Mouse (Mus musculus) frontal cortex, postnatal 25 days (tissue): ENCODE measurements at regions not wholly inside any gene's neighbourhood (a gene's known extent, or its start where the extent isn't known, plus 50 kb on each side); places are given as distances from the start of the nearest gene placed in this dataset.

Experiments
- DNase-seq, 2 experiments: peaks; one replicate each; pipeline ENCODE4 v3.0.0; 2022; ENCODE audit warnings: low spot score in 2 of 2

GRCm38 (mm10) chr17:63575316-63576007 lies 75.6 kb upstream of the Fbxl17 start:
- peak in 1 of 2 experiments; percentile 20 for DNase-seq

DNA sequence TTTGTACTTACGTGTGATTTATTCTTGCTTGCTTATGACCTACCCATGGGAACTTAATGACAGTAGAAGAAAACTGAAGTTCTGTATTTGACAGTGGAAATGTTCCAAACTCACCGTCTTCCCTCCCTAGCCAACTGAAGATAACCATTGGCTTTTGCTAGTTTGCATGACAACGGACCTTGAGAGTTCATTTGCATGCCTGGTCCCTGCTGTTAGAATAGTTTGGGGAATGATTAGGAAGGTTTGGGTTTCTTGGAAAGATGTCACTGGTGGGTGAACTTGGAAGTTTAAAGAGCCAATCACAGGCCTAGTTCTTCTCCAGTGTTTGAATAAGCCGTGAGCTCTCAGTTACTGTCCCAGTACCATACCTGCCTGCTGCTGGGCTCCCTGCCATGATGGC lies 83.1 kb upstream of the Fbxl17 start:
- no peak for DNase-seq

GRCm38 (mm10) chr17:63607021-63607751 lies 107.4 kb upstream of the Fbxl17 start:
- no peak for DNase-seq

- DNase-seq: no peak
Observed at GRCm38 (mm10) chr17:63622726-63623125, 122.9 kb upstream of the Fbxl17 start.

- no peak for DNase-seq
Observed at GRCm38 (mm10) chr17:63637598-63637997, 137.8 kb upstream of the Fbxl17 start.

DNA sequence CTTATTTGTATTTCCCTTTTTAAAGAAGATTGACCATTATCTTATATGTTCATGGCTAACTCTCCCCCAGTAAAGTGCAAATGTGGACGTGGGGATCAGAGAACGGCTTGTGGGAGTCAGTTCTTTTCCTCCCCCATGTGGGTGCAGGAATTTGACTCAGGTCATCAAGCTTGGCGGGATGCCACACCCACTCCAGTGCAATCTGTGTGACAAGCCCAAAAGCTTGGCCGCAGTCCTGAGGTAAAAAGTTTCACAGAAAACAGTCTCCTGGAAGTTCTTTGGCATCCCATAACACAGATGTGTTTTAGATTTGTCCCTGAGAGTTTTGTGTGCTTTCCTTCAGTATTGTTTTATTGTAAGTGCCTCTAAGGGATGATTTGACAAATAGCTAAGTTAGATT lies 144.6 kb upstream of the Fbxl17 start:
- DNase-seq: no peak

DNA sequence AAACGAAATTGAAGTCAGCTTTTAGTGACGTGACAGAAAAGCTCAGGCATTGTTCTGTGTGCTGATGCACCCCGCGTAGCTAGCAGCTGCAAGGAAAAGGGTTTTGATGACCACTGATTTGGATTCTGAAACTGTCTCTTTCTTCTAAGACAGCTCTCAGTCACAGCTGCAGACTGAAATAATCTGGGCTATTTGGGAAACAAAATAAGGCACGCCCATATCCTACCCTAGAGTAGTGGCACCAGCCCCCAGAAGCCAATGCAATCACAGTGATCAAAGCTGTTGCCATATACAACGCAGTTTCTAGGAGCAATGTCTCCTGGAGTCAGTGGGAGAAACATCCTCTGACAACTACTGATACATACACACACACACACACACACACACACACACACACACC lies 157.9 kb upstream of the Fbxl17 start:
- no peak for DNase-seq

DNA sequence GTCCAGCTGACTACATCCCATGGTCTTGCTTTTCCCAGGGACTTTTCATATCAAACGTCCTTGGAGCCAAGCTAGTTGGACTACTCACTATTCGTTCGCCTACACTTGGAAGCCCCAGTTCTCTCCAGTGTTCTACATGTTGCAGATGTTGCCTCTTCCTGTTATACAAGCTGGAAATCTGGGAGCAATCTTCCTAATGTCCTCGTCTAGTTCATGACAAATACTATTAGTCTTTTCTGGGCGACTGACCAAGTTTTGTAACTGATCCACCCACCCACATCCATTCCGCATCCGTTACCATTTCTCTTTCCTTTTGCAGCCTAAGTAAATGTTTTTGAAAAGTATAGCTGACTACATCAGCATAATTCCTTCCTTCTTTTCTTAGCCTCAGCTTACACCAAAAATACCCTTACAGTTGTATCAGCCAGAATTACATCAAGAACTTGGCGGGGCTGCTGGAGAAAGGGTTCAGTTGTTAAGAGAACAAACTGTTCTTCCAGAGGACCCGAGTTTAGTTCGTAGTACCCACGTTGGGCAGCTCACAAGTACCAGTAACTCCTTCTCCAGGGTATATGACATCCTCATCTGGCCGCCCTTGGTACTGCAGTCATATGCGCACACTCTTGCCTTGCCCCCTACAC lies 161.1 kb upstream of the Fbxl17 start:
- DNase-seq: peak; percentile 16 to 17

GRCm38 (mm10) chr17:63661584-63661983 lies 161.8 kb upstream of the Fbxl17 start:
- no peak for DNase-seq

GRCm38 (mm10) chr17:63662251-63662650 lies 162.4 kb upstream of the Fbxl17 start:
- no peak for DNase-seq

DNA sequence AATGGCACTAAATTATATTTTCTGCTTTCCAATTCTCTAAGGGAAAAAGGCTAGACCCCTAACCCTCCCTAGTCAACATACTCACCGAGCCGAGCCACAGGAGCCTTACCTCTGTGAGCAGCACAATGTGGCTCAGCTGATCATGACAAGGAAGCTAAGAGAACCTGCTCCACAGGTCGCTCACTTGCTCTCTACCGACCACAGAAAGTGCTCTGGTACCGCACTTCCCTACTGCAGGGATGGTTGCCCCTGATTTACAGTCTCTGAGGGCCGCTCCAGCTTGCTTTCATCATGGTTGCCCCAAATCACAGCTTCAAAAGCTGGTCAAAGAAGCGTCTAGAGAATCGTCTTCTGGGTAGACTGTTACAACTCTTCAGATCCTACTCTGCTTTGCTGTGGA lies 177.0 kb upstream of the Fbxl17 start:
- DNase-seq: no peak

GRCm38 (mm10) chr17:63677996-63678657 lies 178.3 kb upstream of the Fbxl17 start:
- DNase-seq: no peak

DNA sequence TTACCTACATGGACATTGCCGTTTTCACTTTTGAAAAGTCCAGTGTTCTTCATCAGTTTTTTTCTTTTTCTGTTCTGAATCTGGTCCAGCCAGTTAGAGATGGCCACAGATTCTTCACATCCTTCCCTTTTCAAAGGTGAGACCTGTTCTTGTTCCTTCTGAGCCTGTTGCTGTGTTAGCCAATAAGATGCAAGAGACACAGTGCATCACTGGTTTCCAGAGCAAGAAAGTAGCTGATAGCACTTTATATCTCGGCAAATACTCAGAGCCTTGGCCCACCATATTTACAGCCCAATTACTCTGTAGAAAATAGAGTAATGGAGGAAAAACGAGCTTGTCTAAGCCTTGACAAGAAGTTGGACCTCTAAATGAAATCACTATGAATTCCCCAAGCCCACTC lies 180.7 kb upstream of the Fbxl17 start:
- DNase-seq: no peak

DNA sequence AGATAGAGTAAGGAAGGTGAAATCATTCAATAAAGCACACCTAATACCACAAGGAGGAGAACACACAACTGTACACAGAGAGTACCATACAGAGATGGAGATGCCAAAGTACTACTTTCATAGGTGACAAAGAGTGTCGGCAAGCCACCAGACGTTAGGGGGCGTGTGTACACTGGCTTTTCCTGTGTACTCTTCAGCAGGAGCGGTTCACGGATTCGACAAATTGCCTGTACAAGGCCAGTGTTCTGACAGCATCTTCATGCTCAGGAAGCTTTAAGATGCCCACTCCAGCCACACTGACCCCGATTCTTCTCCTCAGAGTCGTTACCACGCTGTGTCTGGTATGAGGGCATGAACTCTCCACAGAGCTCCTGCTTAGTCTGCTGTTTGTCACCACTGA lies 179.5 kb upstream of the Fer start:
- DNase-seq: no peak

GRCm38 (mm10) chr17:63684026-63684425 lies 178.8 kb upstream of the Fer start:
- no peak for DNase-seq

DNA sequence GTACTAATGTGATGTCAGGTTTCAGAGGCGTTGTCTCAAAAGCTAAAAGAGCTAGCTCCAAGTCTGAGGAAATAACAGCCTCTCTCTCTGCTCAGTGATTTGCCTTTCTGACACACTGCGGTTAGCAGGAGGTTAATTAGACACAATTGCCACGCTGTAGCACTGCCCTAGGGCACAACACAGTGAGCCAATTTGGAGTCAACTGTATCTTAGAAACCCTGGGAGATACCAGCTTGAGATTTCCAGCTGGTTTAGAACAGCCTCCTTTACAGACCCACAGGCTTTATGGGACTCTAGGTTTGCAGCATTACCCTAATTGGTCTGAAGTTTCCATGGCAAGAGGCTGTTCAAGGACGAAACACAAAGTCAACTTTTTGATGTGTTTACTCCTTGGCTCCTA lies 176.9 kb upstream of the Fer start:
- no peak for DNase-seq

DNA sequence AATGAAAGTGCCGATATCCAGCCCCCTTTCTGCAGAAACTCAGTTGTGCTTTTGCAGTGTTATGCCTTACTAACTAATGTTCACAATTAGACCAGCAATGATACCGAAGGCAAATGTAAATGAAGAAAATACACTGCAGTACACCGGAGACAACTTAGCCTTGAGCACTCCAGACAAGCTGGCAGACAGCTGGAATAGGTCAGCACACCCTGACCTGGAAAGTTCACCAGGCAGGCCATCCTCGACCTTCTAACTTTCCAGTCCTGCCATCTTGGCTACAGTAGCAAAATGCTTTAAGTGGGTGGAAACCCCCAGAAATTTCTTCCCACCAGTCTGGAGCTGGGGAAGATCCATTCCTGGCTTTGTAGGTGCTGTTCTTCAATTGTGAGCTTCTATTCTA lies 176.5 kb upstream of the Fer start:
- no peak for DNase-seq

- no peak for DNase-seq
Observed at GRCm38 (mm10) chr17:63689291-63689690, 173.6 kb upstream of the Fer start.

- no peak for DNase-seq
Observed at GRCm38 (mm10) chr17:63690829-63691689, 171.8 kb upstream of the Fer start.

GRCm38 (mm10) chr17:63691690-63691968 lies 171.2 kb upstream of the Fer start:
- DNase-seq: no peak

- DNase-seq: no peak
Observed at GRCm38 (mm10) chr17:63693274-63693673, 169.6 kb upstream of the Fer start.

DNA sequence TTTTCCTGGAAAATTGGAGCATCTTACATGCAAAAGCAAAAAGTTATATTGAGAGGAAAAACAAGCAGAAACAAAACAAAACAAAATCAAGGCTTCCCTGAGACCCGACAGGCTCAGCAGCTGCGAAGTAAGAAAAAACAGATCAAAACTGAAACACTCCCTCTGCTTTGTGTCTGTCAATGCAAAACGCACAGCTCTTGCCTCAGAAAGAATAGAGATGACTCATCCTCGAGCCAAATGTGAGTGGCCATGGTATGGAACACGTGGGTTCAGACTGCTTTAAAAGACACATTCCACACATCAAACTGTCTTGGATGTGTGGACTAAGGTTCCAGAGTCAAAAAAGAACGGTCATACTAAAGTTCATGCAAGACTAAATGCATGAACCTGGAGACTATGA lies 163.3 kb upstream of the Fer start:
- DNase-seq: no peak
